Mouse (Mus musculus) intestine, embryonic 16.5 days (tissue): ENCODE results near the gene Ss18l2. TPM values are rescaled to one million over a fixed set of nuclear protein-coding genes. Genes with fewer than 3 reads are reported as not detected.

ENCODE experiments used
- ATAC-seq: fragments of 200-750 bp; cut with Nextera tagmentation; 2 replicates; pipeline ENCODE4 v1.8.0; 2017; ENCODE audit warnings: moderate TSS enrichment, moderate library complexity
- H3K27ac ChIP-seq: fragments of 300-500 bp; sonication (generic); 2 replicates; pipeline ENCODE4 v1.5.1; 2014; ENCODE audit warnings: mild to moderate bottlenecking, low read length
- H3K27me3 ChIP-seq: fragments of 300-500 bp; sonication (generic); replicated peaks from 2 replicates; pipeline ENCODE4 v1.6.1; 2014; ENCODE audit warnings: low read length, control low read depth, mixed read lengths; ENCODE audit not compliant: control insufficient read depth, insufficient read depth
- H3K36me3 ChIP-seq: fragments of 300-500 bp; sonication (generic); 2 replicates; pipeline ENCODE4 v1.6.1; 2014; ENCODE audit warnings: low read length, control low read depth; ENCODE audit not compliant: control insufficient read depth, insufficient read depth
- H3K4me1 ChIP-seq: fragments of 300-500 bp; sonication (generic); 2 replicates; pipeline ENCODE4 v1.6.1; 2014; ENCODE audit warnings: low read length, control low read depth, mixed read lengths; ENCODE audit not compliant: control insufficient read depth, insufficient read depth
- H3K4me2 ChIP-seq: fragments of 300-500 bp; sonication (generic); 2 replicates; pipeline ENCODE4 v1.6.1; 2014; ENCODE audit warnings: low read depth, low read length, control low read depth
- H3K4me3 ChIP-seq: fragments of 300-500 bp; sonication (generic); 2 replicates; pipeline ENCODE4 v1.5.1; 2014; ENCODE audit warnings: mild to moderate bottlenecking, low read length
- H3K9ac ChIP-seq: fragments of 300-500 bp; sonication (generic); 2 replicates; pipeline ENCODE4 v1.6.1; 2014; ENCODE audit warnings: low read depth, low read length
- H3K9me3 ChIP-seq: fragments of 300-500 bp; sonication (generic); 2 replicates; pipeline ENCODE4 v1.6.1; 2016; ENCODE audit warnings: low read length, control low read depth; ENCODE audit not compliant: control insufficient read depth
- WGBS: fragments of 180-500 bp; shearing (Covaris S2); extraction: QIAGEN DNeasy Blood & Tissue Kit; methylation state at CpG from one replicate; pipeline ENCODE4 v1.1.7; 2014; 5-methylcytosine and 5-hydroxymethylcytosine counted together
- polyA plus RNA-seq: library from polyadenylated mRNA; unstranded; fragments of >200 nt; fragmentation: Nextera tagmentation; extraction: Ambion mirVana; gene quantifications from 2 replicates; pipeline ENCODE4 v1.2.1, GENCODE M21; 2015

Ss18l2 gene
- polyA plus RNA-seq, 1 experiment from 2014 or later = 124 TPM

DNA sequence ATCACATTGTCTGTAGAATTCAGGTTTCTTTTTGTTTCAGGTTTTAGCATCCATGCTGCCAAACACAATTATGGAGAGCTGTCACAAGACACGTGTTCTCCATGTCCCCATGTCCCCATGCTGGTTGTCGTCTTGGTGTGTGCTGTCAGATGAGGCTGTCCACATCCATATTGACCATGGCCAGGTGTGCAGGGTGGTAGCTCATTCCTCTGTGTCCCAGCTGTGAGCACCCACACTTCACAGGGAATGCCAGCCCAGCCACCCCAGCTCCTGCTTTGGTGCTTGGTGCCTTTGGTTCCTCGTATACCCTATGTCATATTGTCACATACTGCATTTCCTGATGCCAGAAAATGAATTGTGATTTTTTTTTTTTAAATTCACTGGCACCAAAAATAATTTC lies 44.5 kb downstream of the Ss18l2 start:
- no peak for ATAC-seq
- no peak overlapping the region for H3K27ac ChIP-seq
- WGBS = 80% methylated on average over 3 of the region's 3 CpGs
- H3K9me3 ChIP-seq = no peaks in the 10 kb centered on the region
- H3K4me1 ChIP-seq = peaks cover 15% of the 10 kb centered on the region
- H3K36me3 ChIP-seq = peaks cover 28% of the 10 kb centered on the region
- H3K9ac ChIP-seq = no peak overlapping the region
- H3K4me3 ChIP-seq = no peak overlapping the region
- no peaks in the 10 kb centered on the region for H3K27me3 ChIP-seq
- H3K4me2 ChIP-seq = no peak overlapping the region

GRCm38 (mm10) chr9:121756785-121757184 lies 46.7 kb downstream of the Ss18l2 start:
- Histone ChIP-seq H3K27me3 (no peaks in the 10 kb centered on the region), H3K4me3 (no peak overlapping the region), H3K27ac (no peak overlapping the region), H3K9ac (no peak overlapping the region), H3K4me1 (peaks cover 29% of the 10 kb centered on the region), H3K4me2 (no peak overlapping the region), H3K36me3 (peaks cover 13% of the 10 kb centered on the region), H3K9me3 (no peaks in the 10 kb centered on the region)
- ATAC-seq = no peak
- 78% methylated on average over 3 of the region's 3 CpGs for WGBS

DNA sequence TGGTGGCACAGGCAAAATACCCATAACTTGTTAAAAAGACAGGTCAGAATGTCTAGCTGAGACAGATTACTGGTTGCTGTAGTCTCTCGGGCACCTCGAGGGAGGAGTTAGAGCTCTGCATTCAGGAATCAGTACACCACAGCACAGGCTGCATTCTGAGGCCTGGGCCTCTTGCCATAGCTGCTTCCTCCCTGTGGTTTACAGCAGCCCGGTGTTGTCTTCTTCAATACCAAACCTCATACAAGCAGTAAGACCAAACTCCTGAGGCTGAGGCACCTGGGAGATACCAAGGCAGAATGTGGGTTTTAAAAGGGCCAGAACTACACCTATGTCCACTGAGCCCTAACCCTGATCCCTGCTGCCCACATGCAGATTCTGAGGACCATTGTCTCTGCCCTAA lies 47.3 kb downstream of the Ss18l2 start:
- peaks cover 31% of the 10 kb centered on the region for H3K4me1 ChIP-seq
- peaks cover 12% of the 10 kb centered on the region for H3K36me3 ChIP-seq
- H3K4me2 ChIP-seq = no peak overlapping the region
- H3K9me3 ChIP-seq = no peaks in the 10 kb centered on the region
- H3K9ac ChIP-seq = no peak overlapping the region
- H3K27ac ChIP-seq = no peak overlapping the region
- ATAC-seq = no peak
- no peak overlapping the region for H3K4me3 ChIP-seq
- WGBS = 60% methylated on average over 3 of the region's 3 CpGs
- no peaks in the 10 kb centered on the region for H3K27me3 ChIP-seq

GRCm38 (mm10) chr9:121757835-121758814 lies 48.0 kb downstream of the Ss18l2 start:
- Histone ChIP-seq H3K27me3 (no peaks in the 10 kb centered on the region), H3K9ac (peak overlapping the region; percentile 92), H3K4me1 (peaks cover 31% of the 10 kb centered on the region), H3K27ac (no peak overlapping the region), H3K36me3 (peaks cover 11% of the 10 kb centered on the region), H3K4me3 (peak overlapping the region; percentile 81), H3K9me3 (no peaks in the 10 kb centered on the region), H3K4me2 (peak overlapping the region; percentile 97)
- WGBS = 53% methylated on average over 10 of the region's 10 CpGs
- no peak for ATAC-seq

- H3K9me3 ChIP-seq = no peaks in the 10 kb centered on the region
- peak within 1 kb of the TSS; percentile 97 for H3K4me2 ChIP-seq
- ATAC-seq = peak; percentile 81
- H3K4me3 ChIP-seq = peak within 1 kb of the TSS; percentile 81
- peak within 1 kb of the TSS; percentile 92 for H3K27ac ChIP-seq
- WGBS = under 1% methylated on average over 79 of the region's 97 CpGs
- peaks cover 31% of the 10 kb centered on the region for H3K4me1 ChIP-seq
- peaks cover 9% of the 10 kb centered on the region for H3K36me3 ChIP-seq
- H3K9ac ChIP-seq = peak within 1 kb of the TSS; percentile 92
- no peaks in the 10 kb centered on the region for H3K27me3 ChIP-seq
Measured at GRCm38 (mm10) chr9:121759091-121760081, 49.3 kb downstream of the Ss18l2 start, which contains the start of gene Zfp651. TSS of gene Zfp651 (plus strand) at chr9:121759330.

DNA sequence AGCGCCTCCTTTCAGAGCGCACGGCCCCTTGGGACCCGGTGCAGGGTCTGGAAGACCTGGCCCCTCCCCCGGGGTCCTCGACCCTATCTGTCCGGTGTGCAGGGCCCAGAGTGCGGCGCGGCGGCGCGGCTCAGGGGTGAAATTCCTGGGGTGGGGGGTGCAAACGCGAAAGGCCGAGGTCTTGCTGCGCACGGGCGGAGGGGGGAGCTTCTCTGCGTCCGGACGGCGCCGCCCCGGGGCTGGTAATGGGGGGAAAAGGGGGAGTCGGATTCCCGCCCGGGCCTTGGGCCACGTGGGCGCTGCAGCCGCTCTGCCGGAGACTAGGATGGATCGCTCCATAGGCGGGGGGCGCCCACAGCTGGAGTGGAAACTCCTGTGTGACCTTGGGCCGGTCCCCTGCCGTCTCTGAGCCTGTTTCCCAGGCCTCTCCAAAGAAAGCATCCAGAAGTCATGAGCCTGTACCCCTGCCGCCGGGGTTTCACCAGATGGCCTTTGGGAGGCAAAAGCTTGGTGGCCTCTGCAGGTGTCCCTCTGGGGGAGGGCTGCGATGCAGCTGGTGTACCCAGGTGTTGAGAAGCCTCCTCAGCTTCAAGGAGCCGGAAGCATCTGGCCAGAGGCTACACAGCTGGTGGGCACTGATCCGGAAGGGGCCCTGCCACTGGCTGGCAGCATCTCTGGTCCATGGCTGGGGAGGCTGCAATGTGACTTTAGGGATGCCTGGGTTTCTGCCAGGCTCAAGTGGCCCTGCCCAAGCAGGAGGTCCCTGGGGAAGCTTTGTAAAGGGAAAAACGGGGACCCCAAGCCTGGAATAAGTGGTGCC lies 50.4 kb downstream of the Ss18l2 start:
- Histone ChIP-seq H3K9me3 (no peaks in the 10 kb centered on the region), H3K27ac (peak overlapping the region; percentile 92), H3K4me3 (peak overlapping the region; percentile 81), H3K9ac (peak overlapping the region; percentile 92), H3K4me1 (peaks cover 31% of the 10 kb centered on the region), H3K27me3 (no peaks in the 10 kb centered on the region), H3K4me2 (peak overlapping the region; percentile 97), H3K36me3 (peaks cover 11% of the 10 kb centered on the region; the same call in 1 of the 2 replicates)
- 1% methylated on average over 41 of the region's 43 CpGs for WGBS
- ATAC-seq = peak; percentile 68

DNA sequence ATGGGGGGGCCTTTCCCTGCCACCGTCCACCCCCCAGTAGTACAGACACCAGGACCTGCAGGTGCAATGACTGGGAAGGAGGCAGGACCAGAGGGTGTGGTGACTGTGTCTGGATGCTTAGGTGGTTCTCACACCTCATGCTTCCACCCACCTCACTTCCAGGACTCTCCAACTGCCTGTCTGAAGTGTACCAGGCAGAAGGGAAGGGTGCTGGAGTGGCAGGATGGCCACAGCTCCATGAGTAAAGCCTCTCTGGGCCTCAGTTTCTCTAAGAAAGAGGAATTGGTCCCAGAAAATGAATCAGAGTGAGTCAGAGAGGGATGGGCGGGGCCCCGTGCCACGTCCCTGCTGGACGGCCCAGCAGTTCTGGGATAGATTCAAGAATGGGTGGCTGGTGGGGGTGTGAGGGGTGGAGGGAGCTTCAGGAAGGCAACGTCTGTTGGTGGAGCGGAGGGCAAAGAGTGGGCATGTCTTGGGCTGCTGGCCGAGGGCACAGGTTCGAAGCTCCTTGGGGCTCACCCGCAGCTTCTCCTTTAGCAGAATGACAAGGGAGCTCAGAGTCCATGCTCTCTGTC lies 51.0 kb downstream of the Ss18l2 start:
- peaks cover 31% of the 10 kb centered on the region for H3K4me1 ChIP-seq
- WGBS = 58% methylated on average over 10 of the region's 10 CpGs
- peak overlapping the region; percentile 97 for H3K4me2 ChIP-seq
- H3K36me3 ChIP-seq = peaks cover 12% of the 10 kb centered on the region; the same call in 1 of the 2 replicates
- no peak for ATAC-seq
- peak overlapping the region; percentile 81 for H3K4me3 ChIP-seq
- H3K27me3 ChIP-seq = no peaks in the 10 kb centered on the region
- peak overlapping the region; percentile 92 for H3K9ac ChIP-seq
- H3K9me3 ChIP-seq = no peaks in the 10 kb centered on the region
- H3K27ac ChIP-seq = no peak overlapping the region; the same call in 1 of the 2 replicates

DNA sequence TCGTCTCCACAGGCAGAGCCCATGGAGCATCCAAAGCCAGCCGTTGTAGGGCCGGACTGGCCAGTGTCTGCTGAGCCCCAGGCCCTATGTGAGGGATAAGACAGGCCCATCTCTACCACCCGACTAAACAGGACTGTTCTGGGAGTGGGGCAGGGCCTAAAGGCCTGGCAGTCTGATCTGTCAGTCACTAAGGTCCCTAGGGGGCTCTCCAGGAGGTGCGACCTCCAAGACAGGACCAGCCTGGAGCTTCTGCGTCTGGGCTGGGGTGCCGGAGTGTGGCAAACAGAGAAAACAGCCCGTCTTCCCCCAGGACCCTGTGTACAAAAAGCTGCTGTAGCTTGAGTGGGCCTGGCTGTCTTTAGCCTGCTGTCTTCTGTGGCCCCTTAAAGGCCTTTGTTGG lies 51.7 kb downstream of the Ss18l2 start:
- H3K27ac ChIP-seq = no peak overlapping the region; the same call in 1 of the 2 replicates
- peaks cover 16% of the 10 kb centered on the region; the same call in 1 of the 2 replicates for H3K36me3 ChIP-seq
- H3K27me3 ChIP-seq = no peaks in the 10 kb centered on the region
- 64% methylated on average over 8 of the region's 8 CpGs for WGBS
- ATAC-seq = no peak
- H3K4me3 ChIP-seq = no peak overlapping the region
- peaks cover 31% of the 10 kb centered on the region for H3K4me1 ChIP-seq
- H3K9me3 ChIP-seq = no peaks in the 10 kb centered on the region
- H3K9ac ChIP-seq = peak overlapping the region; percentile 92; the same call in 1 of the 2 replicates
- 0 out of 2 replicates have a peak overlapping the region, but pooled peaks have one; percentile 97 for H3K4me2 ChIP-seq
